Mouse (Mus musculus) hindbrain, embryonic 10.5 days (tissue): ENCODE results near the gene Polr2b. TPM values are rescaled to one million over a fixed set of nuclear protein-coding genes. Genes with fewer than 3 reads are reported as not detected.
A peak's percentile ranks its signal among the peaks of the same experiment; 100 is the strongest.

Experiments used
- DNase-seq: peaks from one replicate; pipeline ENCODE4 v3.0.0-alpha.2; 2017; ENCODE audit warnings: low spot score
- H3K27ac ChIP-seq: fragments of 300-500 bp; sonication (generic); 2 replicates; pipeline ENCODE4 v1.5.1; 2016; ENCODE audit warnings: mild to moderate bottlenecking, moderate library complexity
- H3K27me3 ChIP-seq: fragments of 300-500 bp; sonication (generic); 2 replicates; pipeline ENCODE4 v1.6.1; 2016; ENCODE audit warnings: mild to moderate bottlenecking; ENCODE audit not compliant: poor library complexity, insufficient read depth, severe bottlenecking
- H3K36me3 ChIP-seq: fragments of 300-500 bp; sonication (generic); 2 replicates; pipeline ENCODE4 v1.6.1; 2016; ENCODE audit warnings: mild to moderate bottlenecking, moderate library complexity
- H3K4me1 ChIP-seq: fragments of 300-500 bp; sonication (generic); replicated peaks from 2 replicates; pipeline ENCODE4 v1.6.1; 2016; ENCODE audit warnings: mild to moderate bottlenecking
- H3K4me3 ChIP-seq: fragments of 300-500 bp; sonication (generic); 2 replicates; pipeline ENCODE4 v1.5.1; 2016; ENCODE audit warnings: mild to moderate bottlenecking, moderate library complexity
- H3K9me3 ChIP-seq: fragments of 300-500 bp; sonication (generic); 2 replicates; pipeline ENCODE4 v1.6.1; 2016; ENCODE audit warnings: mild to moderate bottlenecking, moderate library complexity
- WGBS: fragments of 180-500 bp; shearing (Covaris S2); methylation state at CpG from one replicate; pipeline ENCODE4 v1.1.7; 2016; 5-methylcytosine and 5-hydroxymethylcytosine counted together
- polyA plus RNA-seq: library from polyadenylated mRNA; unstranded; fragments of >200 nt; fragmentation: Nextera tagmentation; extraction: Ambion mirVana; gene quantifications from 2 replicates; pipeline ENCODE4 v1.2.1, GENCODE M21; 2016

Gene Polr2b
- polyA plus RNA-seq, 1 experiment from 2014 or later = 71.6 TPM

DNA sequence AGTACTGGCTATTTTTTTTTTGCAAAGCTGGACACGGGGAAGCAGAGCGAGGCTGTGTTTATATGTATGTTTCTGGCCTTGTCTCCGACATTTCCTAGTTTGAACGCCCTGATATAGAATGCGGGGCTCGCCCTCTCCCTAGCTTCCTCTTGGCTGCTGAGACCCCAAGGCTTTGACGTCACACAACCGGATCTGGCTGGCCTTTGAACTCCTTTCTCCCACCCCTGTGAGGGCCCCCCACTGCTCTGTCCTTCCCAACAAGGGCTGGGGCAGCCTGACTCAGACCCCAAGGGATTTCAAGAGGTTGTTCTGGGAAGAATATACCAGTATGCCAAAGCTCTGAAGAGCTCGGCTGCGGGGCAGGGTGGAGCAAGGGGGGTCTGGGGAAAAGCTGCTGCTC, 48.4 kb downstream of the Polr2b start:
- peaks cover 16% of the 10 kb centered on the region for H3K27me3 ChIP-seq
- H3K36me3 ChIP-seq = no peaks in the 10 kb centered on the region
- H3K27ac ChIP-seq = peak overlapping the region; percentile 83
- DNase-seq = peak; percentile 67
- H3K4me1 ChIP-seq = peaks cover 14% of the 10 kb centered on the region
- no peaks in the 10 kb centered on the region for H3K9me3 ChIP-seq
- 5% methylated on average over 10 of the region's 10 CpGs for WGBS
- peak overlapping the region; percentile 56 for H3K4me3 ChIP-seq

DNA sequence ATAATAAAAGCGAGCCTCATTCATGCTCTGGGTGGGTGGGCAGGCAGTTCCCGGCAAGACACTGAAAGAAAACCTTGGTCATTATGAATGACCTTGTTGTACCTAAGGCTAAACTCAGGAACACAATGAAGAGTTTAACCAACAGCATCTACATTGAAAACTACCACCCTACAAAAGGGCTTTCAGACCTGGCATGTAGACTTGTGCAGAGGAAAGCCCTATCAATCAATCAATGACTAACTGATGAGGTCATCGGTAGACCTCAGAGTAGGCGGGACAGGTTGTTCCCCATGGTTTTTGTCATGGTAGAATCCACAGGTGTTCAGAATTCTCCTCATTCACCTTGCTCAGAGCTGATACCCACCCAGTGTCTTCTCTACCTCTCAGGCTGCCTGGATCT, 50.0 kb downstream of the Polr2b start:
- Histone ChIP-seq H3K4me1 (peaks cover 14% of the 10 kb centered on the region), H3K4me3 (no peak overlapping the region), H3K27me3 (peaks cover 16% of the 10 kb centered on the region), H3K36me3 (no peaks in the 10 kb centered on the region), H3K9me3 (no peaks in the 10 kb centered on the region), H3K27ac (no peak overlapping the region)
- no peak for DNase-seq
- WGBS = 90% methylated on average over 4 of the region's 4 CpGs

DNA sequence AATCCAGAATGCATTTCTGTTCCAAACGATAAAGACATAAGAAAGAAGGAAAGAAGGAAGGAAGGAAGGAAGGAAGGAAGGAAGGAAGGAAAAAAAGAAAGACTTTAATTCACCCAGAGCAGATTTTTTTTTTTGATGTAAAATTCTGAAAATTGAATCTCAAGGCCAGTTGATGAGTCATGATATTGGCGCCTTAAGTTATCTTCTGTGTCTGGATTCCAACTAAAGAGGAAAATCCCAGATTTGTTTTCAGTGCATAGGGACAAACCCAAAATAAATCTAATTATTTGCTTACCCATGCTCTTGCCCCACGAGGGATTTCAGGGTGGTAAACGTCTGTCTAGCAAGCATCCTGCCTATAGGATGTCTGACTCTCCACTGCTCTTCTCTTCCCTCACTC, 51.1 kb downstream of the Polr2b start:
- no peak for DNase-seq
- no peaks in the 10 kb centered on the region for H3K9me3 ChIP-seq
- WGBS = 77% methylated on average over 4 of the region's 4 CpGs
- no peaks in the 10 kb centered on the region for H3K36me3 ChIP-seq
- no peak overlapping the region for H3K27ac ChIP-seq
- no peak overlapping the region for H3K4me3 ChIP-seq
- peaks cover 9% of the 10 kb centered on the region; the same call in 1 of the 2 replicates for H3K27me3 ChIP-seq
- H3K4me1 ChIP-seq = peaks cover 14% of the 10 kb centered on the region

DNA sequence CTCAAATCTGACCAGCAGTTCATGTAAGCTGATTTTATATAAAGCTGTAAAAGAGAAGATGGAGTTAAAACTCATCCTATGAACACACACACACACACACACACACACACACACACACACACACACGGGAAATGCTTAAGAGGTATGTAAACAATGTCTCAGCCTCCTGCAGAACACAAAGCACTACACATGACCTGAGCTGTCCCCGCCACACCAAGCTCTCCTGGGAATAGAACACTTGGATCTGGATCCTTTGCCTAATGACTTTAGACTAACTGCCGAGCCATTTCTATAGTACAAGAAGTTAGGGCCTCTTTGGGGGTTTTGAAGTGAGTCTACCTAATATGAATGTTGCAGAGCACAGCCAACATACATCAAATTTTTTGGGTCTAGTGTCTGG, 52.2 kb downstream of the Polr2b start:
- peaks cover 6% of the 10 kb centered on the region; the same call in 1 of the 2 replicates for H3K27me3 ChIP-seq
- no peak overlapping the region for H3K27ac ChIP-seq
- no peak overlapping the region for H3K4me3 ChIP-seq
- H3K9me3 ChIP-seq = no peaks in the 10 kb centered on the region
- H3K4me1 ChIP-seq = peaks cover 14% of the 10 kb centered on the region
- H3K36me3 ChIP-seq = no peaks in the 10 kb centered on the region
- 57% methylated on average over 3 of the region's 3 CpGs for WGBS
- no peak for DNase-seq

DNA sequence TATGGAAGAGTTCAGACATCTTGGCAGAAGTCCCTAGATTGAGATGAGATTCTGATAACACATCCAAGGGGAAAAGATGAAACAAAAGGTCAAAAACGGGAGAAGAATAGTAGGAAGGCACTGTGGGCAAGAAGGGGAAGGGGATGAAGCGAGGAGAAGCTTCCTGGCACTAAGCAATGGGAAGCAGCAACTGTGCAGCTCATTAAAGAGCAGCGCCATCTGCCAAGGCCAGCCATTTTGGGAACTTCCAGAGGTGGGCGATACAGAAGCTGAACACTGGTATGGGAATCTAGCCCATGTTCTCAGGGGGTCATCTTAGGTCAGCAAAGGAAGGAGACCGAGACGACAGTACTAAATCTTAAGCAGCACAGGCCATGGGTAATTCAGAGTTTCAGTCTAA, 53.7 kb downstream of the Polr2b start:
- Histone ChIP-seq H3K4me3 (no peak overlapping the region), H3K4me1 (peaks cover 1% of the 10 kb centered on the region), H3K36me3 (no peaks in the 10 kb centered on the region), H3K27ac (no peak overlapping the region), H3K27me3 (no peaks in the 10 kb centered on the region; the same call in 1 of the 2 replicates), H3K9me3 (no peaks in the 10 kb centered on the region)
- 83% methylated on average over 6 of the region's 6 CpGs for WGBS
- DNase-seq = no peak

DNA sequence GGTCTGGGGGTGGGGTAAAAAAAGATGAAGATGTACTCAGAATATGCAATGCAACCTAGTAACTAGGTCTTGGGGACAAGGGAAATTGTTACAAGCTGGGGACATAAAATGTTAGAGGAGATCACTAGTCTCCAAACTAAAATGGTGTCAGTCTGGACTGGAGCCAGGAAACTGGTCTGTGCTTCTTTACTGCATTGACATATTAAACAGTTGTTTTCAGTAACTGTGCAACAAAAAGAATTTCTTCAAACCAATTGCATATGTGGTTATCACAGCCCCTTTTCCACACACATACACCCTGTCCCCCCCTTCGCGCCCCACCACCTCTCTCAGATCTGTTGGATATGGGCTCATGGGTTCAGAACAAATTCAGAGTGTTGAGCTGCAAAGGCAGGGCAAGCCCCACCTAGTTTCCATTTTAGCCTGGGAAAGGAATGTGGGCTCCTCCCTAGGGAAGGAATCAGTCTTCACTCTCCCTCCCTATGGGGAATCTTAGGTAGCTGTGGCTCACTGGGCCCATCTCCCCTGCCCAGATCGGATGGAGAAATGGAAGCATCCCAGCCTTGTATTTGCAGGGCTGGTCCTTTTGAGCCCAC, 54.6 kb downstream of the Polr2b start:
- H3K27ac ChIP-seq = no peak overlapping the region
- DNase-seq = no peak
- H3K4me3 ChIP-seq = no peak overlapping the region
- H3K36me3 ChIP-seq = no peaks in the 10 kb centered on the region
- WGBS = 88% methylated on average over 3 of the region's 3 CpGs
- H3K4me1 ChIP-seq = no peaks in the 10 kb centered on the region
- H3K27me3 ChIP-seq = no peaks in the 10 kb centered on the region; the same call in 1 of the 2 replicates
- no peaks in the 10 kb centered on the region for H3K9me3 ChIP-seq

DNA sequence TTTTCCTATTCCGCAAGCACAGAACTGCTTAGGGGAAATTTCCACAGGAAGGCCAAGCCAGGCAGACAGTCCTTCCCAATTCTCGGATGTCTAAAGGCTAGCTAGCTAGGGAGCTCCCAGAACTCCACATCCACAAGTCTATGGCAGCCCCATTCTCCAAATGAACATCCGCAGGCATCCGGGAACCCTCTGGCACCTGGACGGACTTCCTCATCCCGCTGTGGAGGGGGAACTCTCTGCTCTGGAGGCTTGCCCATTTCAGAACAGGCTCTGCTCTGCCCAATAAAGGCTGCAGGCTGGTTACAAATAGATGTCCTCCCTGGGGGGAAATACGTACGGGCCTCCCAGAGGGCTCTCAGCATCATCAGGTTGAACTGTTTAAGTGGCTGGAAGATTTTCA, 56.4 kb downstream of the Polr2b start:
- H3K4me3 ChIP-seq = no peak overlapping the region
- no peaks in the 10 kb centered on the region for H3K27me3 ChIP-seq
- DNase-seq = no peak
- H3K9me3 ChIP-seq = no peaks in the 10 kb centered on the region
- 91% methylated on average over 8 of the region's 8 CpGs for WGBS
- H3K36me3 ChIP-seq = no peaks in the 10 kb centered on the region
- H3K27ac ChIP-seq = no peak overlapping the region
- H3K4me1 ChIP-seq = no peaks in the 10 kb centered on the region

DNA sequence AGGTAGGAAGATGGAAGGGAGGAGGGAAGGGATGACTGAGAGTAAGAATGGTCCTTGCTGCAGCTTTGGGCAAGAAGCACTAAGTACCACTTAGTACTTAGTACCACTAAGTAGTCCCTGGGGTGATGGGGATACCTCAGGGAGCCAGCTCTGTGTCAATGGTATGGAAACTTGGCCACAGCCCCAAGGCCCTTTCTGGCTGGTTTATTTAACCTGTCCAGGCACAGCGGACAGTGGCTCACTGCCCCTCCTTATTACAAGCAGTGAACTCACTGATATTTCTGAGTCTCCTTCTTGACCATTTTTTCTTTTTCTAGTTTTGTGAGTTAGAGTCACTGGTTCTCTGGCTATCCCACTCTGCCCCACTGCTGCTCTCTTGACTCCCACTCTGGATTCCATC, 57.2 kb downstream of the Polr2b start:
- no peak overlapping the region for H3K27ac ChIP-seq
- H3K9me3 ChIP-seq = no peaks in the 10 kb centered on the region
- H3K4me3 ChIP-seq = no peak overlapping the region
- H3K27me3 ChIP-seq = no peaks in the 10 kb centered on the region
- WGBS = 95% methylated on average over 1 of the region's 1 CpGs
- H3K4me1 ChIP-seq = 0 out of 2 replicates have a peak, but pooled peaks cover under 1% of the 10 kb centered on the region
- no peak for DNase-seq
- no peaks in the 10 kb centered on the region for H3K36me3 ChIP-seq

DNA sequence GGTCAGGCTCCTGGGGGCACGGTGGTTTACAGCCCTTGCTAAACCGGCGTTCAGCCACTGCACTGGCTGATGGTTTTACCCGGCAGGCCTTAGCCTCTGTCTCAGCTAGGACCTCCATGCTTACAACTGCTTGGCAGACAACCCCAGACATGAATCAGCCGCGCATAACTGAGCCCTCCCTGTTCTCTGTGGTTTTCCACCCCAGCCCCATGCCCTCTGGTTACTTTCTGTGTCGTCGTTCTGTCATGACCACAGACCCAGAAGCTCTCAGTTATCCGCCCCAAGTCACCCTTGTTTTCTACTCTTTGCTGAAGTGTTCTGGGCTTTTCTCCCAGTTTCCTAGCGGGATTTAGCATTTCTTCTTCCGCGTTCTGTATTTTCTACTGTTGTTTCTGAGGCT, 57.7 kb downstream of the Polr2b start:
- H3K4me1 ChIP-seq = peaks cover 6% of the 10 kb centered on the region
- no peaks in the 10 kb centered on the region for H3K36me3 ChIP-seq
- 60% methylated on average over 12 of the region's 12 CpGs for WGBS
- DNase-seq = no peak
- no peaks in the 10 kb centered on the region for H3K27me3 ChIP-seq
- H3K4me3 ChIP-seq = no peak overlapping the region
- H3K9me3 ChIP-seq = no peaks in the 10 kb centered on the region
- H3K27ac ChIP-seq = no peak overlapping the region

DNA sequence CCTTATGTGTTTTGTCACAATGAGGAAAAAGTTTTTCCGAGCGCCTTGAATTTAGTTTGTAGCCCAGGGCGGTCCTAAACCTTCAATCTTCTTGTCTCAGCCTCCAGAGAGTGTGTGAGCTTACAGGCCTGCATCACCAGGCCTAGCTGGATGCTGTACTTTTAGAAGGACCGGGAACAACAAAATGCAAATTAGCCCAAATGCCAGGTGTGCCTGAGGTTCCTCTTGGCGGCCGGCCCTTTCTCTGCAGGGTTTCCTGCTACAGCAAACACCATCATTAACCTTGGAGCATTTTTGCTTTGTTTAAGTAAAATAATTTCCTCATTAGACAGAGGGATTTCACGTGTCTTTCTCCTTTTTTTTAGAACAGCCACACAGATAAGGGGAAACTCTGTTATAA, 58.2 kb downstream of the Polr2b start:
- H3K9me3 ChIP-seq = no peaks in the 10 kb centered on the region
- no peak overlapping the region for H3K4me3 ChIP-seq
- WGBS = 38% methylated on average over 7 of the region's 7 CpGs
- no peak overlapping the region for H3K27ac ChIP-seq
- H3K36me3 ChIP-seq = no peaks in the 10 kb centered on the region
- peaks cover 9% of the 10 kb centered on the region for H3K4me1 ChIP-seq
- no peak for DNase-seq
- H3K27me3 ChIP-seq = no peaks in the 10 kb centered on the region

DNA sequence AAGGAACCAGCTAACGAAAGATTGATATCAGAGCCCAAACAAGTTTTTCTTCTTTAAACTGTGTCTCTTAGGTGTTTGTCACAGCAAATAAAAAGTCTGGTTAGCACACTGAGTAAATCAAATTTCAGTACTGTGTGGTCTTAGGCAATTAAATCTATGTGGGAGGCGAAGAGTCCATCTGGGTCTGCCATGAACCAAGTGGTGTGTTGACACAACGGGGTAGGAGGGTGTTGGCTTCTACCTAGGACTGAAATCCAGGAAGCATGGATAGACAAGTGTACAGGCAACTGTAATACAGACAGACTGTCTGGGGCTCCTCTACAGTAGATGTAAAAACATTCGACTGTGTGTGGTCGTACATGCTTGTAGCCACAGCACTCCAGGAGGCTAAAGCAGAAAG, 59.4 kb downstream of the Polr2b start:
- H3K4me1 ChIP-seq = peaks cover 9% of the 10 kb centered on the region
- no peaks in the 10 kb centered on the region for H3K9me3 ChIP-seq
- DNase-seq = no peak
- H3K27ac ChIP-seq = no peak overlapping the region
- no peaks in the 10 kb centered on the region for H3K36me3 ChIP-seq
- H3K27me3 ChIP-seq = no peaks in the 10 kb centered on the region
- no peak overlapping the region for H3K4me3 ChIP-seq
- WGBS = 81% methylated on average over 5 of the region's 5 CpGs

DNA sequence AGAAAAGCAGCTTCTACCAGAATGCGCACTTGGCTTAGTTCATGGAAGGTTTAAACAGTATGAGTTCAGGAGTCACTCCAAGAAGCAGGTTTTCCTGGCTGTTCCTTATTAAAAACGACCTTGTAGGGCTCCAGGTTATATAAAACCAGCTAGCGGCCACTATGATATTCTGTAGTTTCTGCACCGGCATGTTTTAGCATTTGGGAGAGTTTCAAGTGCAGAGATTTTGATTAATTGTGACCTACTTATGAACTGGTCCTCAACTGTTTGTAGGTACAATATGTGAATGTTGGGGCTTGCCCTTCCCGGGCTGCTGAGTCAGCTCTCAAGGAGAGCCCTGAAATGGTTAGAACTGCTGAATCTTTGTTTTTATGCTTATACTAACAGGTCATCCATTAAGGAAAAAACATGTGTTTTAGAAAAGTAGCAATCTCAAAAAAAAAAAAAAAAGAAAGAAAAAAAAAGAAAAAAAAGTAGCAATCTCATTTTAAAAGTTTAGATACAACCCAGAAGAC, 60.5 kb downstream of the Polr2b start:
- DNase-seq = no peak
- H3K27me3 ChIP-seq = no peaks in the 10 kb centered on the region
- no peak overlapping the region for H3K27ac ChIP-seq
- peaks cover 9% of the 10 kb centered on the region for H3K4me1 ChIP-seq
- no peak overlapping the region for H3K4me3 ChIP-seq
- H3K36me3 ChIP-seq = no peaks in the 10 kb centered on the region
- no peaks in the 10 kb centered on the region for H3K9me3 ChIP-seq
- 82% methylated on average over 5 of the region's 5 CpGs for WGBS

DNA sequence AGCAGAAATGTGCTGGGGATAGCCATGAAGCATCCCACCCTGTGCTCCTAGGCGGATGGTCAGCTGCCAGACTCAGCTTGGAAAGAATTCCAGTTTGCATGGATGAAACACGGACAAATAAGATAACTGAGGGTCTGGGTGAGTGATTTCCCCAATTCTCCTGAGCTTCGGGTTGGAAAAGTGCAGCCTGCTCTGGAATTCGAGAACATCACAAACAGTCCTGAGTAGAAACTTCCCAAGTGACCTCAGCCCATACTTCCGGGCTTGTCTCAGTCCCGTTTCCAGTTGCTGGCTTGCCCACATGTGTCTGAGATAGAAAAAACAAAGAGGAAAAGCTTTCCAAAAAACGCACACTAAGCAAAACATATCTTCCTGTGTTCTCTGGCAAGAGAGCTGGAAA, 62.3 kb downstream of the Polr2b start:
- Histone ChIP-seq H3K4me1 (peaks cover 9% of the 10 kb centered on the region), H3K27ac (no peak overlapping the region), H3K4me3 (no peak overlapping the region), H3K9me3 (no peaks in the 10 kb centered on the region), H3K27me3 (no peaks in the 10 kb centered on the region), H3K36me3 (no peaks in the 10 kb centered on the region)
- no peak for DNase-seq
- 77% methylated on average over 7 of the region's 7 CpGs for WGBS

DNA sequence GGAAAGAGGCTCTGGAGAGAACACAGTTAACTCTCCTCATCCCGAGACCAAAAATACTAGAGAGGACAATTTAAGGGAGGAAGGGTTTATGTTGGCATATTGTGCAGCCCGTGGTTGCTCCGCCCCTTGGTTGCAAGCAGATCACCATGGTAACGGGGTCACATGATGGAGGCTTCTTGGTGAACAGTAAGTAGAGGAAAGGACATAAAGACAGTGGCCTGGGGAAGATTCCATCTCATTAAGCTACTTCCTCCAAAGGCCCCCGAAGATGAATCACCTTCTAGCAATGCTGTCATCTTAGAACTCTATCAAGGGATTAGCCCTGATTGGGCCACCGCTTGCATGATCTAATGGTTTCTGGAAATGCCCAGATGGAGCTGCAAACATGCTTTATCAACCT, 62.8 kb downstream of the Polr2b start:
- Histone ChIP-seq H3K9me3 (no peaks in the 10 kb centered on the region), H3K36me3 (no peaks in the 10 kb centered on the region), H3K4me1 (peaks cover 9% of the 10 kb centered on the region), H3K27me3 (no peaks in the 10 kb centered on the region), H3K27ac (no peak overlapping the region), H3K4me3 (no peak overlapping the region)
- no peak for DNase-seq
- 73% methylated on average over 6 of the region's 6 CpGs for WGBS
